Mouse (Mus musculus) T-helper 1 cell (primary cell): ENCODE results near the gene Cela3b.
"Not testable (repeated sequence)": the region's sequence is repeated elsewhere in the genome, so short reads cannot be mapped to it uniquely, and the experiment has no call there.

Experiments used
- in situ Hi-C: fragments of 300-600 bp; cut with MboI, MseI; formaldehyde crosslinking; loops from one replicate; pipeline ENCODE4 v1.15.1; 2025; ENCODE audit warnings: high pct_unique_total_duplicates

Gene Cela3b

GRCm38 (mm10) chr4:137461981-137462690, 31.8 kb upstream of the Cela3b start:
- in situ Hi-C loops, result no loop called here

- in situ Hi-C loops, result no loop called here
Observed at GRCm38 (mm10) chr4:137461217-137461616, 30.9 kb upstream of the Cela3b start.

DNA sequence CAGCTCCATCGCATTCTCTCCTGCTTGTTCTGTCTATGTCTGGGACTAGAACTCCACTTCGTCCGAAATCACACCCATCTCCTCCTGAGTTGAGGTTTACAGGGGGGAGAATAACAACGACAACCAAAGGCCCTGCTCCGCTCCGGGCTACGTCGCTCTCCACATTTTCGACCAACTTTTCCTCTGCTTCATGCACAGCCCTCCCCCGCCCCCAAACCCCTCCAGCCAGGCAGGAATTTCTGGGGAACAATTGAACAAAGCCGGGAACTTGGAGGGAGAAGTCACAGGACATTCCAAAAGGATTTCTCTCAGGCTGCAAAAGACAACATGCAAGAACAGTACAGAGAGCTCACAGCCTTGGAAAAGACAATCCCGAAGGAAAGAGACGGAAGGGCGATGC, 30.3 kb upstream of the Cela3b start:
- in situ Hi-C loops, result no loop called here

DNA sequence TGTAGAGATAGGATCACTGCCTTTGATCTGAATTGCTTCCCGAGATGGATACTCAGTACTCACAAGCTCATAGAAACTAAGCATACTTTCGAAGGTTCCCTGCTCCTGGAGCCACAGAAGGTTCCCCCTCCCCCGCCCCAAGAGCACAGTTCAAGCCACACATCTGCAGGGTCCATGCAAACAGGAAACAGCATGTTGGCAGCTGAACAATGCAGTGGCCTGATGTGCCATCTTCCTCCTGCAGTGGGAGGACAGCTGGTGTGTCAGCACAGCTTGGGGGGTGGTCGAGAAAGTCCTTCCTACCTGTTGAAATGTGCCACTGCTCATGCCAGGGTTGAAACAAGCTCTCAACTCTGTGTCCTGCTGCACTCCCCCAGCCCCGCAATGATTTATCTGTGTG, 28.5 kb upstream of the Cela3b start:
- in situ Hi-C loops, result loop anchor here (5.0 kb wide), 1 partner anchor 48 kb away; no protein-coding TSS in a partner anchor

DNA sequence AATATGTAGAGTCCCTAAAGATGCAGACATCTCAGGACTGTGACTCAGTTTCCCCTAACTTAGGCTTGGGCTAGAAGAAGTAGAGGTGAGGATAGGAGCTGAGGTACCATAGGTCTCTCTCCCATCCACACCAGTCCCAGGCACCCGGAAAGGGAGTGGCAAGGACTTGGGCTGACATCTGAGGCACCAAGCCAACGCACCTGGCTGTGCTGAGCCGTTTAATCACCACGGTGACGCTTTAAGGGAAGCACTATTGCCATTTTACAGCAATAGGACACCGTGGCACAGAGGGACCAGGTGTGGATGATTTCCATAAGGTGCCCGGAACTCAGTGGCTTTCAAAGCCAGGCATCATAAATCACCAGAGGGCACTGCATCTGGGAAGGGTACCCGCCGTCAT, 28.0 kb upstream of the Cela3b start:
- in situ Hi-C loops, result loop anchor here (5.0 kb wide), 1 partner anchor 49 kb away; no protein-coding TSS in a partner anchor

- in situ Hi-C loops, result loop anchor here (5.0 kb wide), 1 partner anchor 50 kb away; no protein-coding TSS in a partner anchor
Observed at GRCm38 (mm10) chr4:137457292-137457691, 27.0 kb upstream of the Cela3b start.

GRCm38 (mm10) chr4:137456581-137456980, 26.2 kb upstream of the Cela3b start:
- in situ Hi-C loops, result loop anchor here (5.0 kb wide), 1 partner anchor 51 kb away; no protein-coding TSS in a partner anchor

DNA sequence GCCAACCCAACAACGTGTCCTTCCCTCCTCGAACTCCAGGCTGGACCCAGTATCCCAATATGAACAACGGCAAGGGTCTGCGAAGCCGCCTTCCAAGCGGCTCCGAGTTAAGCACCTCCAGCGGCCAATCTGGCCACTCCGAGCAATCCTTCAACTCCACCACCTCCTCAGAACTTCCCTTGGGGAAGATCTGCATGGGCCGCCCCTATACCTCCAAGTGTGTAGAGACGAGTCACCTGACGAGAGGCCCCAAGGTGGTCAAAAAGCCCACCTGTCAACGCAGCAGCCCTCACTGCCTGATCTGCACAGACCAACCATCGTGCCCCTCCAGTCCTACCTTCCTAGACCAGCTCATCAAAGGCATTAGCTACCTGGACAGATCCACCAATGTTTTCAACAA, 24.2 kb upstream of the Cela3b start:
- in situ Hi-C loops, result no loop called here

DNA sequence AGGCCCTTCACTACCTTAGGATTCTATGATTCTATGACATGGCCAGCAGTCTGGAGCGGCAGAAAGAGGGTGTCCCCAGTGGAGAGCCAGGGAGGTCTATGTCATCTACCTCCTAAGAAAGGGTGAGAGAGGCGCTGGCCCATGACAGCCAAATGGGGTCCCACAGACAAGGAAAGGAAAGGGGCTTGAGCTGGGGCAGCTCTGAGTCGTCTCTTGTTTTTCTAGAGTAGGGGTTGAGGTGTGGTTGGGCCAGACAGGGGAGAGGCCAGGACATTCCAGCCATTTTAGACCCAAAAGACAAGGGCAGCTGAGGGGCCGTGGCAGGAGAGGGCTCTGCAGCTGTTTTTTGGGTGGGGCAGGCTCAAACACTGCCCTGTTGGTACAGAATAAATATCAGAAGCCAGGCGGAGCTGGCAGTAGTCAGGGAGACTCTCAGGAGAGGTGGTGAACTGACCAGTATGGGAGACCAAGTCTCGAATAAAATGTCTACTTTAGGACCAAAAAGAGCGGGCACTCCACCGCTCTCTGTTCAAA, 23.0 kb upstream of the Cela3b start, which contains the start of gene 1700013G24Rik:
Gene 1700013G24Rik (plus strand): TSS at position 51 of the 534 bp plus-strand sequence.
- in situ Hi-C loops, result no loop called here

DNA sequence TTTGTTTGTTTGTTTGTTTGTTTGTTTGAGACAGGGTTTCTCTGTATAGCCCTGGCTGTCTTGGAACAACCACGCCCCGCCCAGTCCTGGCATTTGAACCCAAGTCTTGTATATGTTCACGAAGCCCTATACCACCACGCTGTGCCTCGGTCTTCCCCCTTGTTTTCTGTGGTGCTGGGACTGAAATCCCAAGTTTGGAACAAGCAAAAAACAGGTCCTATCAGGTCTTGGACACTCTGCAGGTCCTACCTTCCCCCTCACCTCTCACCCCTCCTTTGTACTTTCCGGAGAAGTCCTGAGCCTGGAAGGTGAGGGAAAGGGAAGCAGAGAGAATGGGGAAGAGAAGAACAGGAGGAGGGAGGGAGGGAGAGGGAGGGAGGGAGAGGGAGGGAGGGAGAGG, 21.9 kb upstream of the Cela3b start:
- in situ Hi-C loops, result no loop called here

GRCm38 (mm10) chr4:137449715-137450114, 19.4 kb upstream of the Cela3b start:
- in situ Hi-C loops, result no loop called here

GRCm38 (mm10) chr4:137449132-137449531, 18.8 kb upstream of the Cela3b start:
- in situ Hi-C loops, result no loop called here

- in situ Hi-C loops, result no loop called here
Observed at GRCm38 (mm10) chr4:137448641-137449040, 18.3 kb upstream of the Cela3b start.

DNA sequence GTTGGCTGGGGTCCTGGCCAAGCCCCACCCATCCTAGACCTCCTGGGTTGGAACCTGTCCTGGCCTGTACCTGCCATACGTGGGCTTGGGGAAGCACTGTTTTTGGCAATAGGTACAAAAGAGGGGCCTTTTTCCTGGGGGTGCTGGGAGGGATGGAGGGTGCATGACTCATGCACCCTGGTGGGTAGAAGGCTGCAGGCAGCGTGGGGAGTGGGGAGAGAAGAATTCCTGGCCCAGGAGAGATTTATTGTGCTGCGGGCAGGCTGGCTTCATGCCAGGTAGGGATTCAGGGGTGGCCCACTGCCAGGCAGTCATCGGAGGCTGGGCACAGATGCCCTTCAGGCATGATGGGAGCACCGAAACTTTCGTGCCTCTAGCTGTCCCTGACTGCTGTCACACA, 17.9 kb upstream of the Cela3b start:
- in situ Hi-C loops, result no loop called here

DNA sequence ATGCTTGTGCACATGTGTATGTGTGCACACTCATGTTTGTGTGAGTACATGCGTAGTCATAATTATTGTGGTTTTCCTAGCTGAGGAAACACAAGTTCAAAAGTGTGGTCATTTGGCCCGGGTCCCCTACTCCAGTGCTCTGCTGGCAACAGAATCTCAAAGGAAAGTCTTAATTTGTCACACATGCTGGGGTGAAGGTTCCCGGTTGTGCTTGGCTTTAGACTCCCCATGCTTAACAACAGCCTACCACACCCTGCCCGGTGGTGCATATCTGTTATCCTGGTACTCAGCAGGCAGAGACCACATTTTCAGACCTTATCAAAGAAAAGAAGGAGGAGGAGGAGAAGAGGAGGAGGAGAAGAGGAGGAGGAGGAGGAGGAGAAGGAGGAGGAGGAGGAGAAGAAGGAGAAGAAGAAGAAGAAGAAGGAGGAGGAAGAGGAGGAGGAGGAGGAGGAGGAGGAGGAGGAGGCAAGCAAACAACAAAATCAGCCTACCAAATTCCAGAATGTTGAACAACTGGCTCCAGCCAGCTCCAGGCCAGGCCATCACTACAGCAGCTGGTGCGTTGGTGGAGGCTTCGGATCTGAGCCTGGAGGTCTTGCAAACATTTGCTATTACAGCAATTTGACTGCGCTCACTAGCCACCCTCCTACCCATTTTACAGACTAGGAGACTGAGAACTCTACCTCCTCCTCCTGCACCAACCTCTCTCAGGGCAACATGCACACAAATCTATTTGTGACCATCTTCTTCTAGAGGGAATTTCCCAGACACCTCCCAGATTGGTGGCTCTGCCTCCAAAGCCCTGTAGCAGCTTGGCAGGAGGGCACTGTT, 17.2 kb upstream of the Cela3b start:
- in situ Hi-C loops, result no loop called here

DNA sequence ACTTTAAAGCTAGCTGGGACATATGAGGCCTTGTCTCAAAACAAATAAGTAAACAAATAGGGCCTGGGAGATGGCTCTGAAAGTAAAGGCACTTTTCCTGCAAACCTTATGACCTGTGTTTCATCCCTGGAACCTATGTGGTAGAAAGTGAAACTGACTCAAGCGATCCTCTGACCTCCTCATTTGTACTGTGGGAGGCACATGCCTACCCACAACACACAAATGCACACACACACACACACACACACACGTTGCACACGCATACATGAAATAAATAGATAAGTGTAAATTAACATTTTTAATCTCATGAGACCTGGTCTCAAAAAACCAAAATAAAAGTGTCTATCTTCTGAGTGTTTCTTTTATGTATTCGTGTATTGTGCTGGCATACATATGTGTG, 15.5 kb upstream of the Cela3b start:
- in situ Hi-C loops, result no loop called here

DNA sequence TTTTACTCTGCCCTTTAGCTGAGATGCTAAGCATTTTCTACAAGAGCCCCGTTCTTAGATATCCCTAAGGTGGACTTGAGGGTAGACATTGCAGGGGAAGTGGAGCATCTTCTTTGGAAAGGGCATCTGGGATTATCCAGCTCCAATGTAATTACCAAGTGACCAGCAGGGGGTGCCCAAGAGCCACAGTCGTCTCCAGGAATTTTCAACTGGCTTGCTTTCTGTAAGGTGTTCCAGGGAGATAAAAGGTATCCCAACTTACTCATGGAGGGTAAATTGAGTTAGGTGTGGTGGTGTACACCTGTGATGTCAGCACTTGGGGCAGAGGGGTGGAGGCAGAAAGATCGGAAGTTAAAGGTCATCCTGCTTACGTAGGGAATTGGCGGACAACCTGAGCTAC, 13.3 kb upstream of the Cela3b start:
- in situ Hi-C loops, result no loop called here

DNA sequence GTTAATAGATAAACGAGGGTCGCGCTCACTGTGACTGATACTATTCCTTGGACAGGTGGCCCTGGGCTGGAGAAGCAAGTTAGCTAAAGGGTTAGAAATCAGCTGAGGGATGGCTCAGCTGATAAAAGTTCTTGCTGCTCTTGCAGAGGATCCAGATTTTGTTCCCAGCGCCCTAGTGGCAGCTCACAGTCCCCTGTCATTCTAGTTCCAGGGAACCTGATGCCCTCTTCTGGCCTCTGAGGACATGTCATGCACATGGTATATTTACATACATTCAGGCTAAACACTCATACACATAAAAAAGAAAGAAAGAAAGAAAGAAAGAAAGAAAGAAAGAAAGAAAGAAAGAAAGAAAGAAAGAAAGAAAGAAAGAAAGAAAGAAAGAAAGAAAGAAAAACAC, 11.0 kb upstream of the Cela3b start:
- in situ Hi-C loops, result no loop called here

DNA sequence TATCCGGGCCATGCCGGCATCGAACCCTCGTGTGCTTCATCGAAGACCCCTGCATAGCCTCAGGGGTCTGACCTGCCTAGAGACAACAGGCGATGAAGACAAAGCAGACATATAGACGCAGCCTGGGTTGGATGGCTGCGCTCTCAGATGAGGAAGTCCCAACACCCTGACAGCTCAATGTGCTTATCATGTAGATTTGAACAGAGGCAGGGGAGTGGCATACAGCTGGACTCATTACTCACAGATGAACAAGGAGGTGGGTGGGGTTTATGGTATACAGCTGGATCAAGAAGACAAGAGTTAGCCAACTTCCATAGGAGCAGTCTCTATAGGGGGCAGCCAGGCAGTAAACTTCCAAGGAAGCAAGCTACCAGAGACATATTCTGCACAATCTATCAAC, 8.5 kb upstream of the Cela3b start:
- in situ Hi-C loops, result loop anchor here (5.0 kb wide), 1 partner anchor 108 kb away; no protein-coding TSS in a partner anchor

GRCm38 (mm10) chr4:137436979-137437669, 6.8 kb upstream of the Cela3b start:
- in situ Hi-C loops, result loop anchor here (5.0 kb wide), 1 partner anchor 110 kb away; no protein-coding TSS in a partner anchor

DNA sequence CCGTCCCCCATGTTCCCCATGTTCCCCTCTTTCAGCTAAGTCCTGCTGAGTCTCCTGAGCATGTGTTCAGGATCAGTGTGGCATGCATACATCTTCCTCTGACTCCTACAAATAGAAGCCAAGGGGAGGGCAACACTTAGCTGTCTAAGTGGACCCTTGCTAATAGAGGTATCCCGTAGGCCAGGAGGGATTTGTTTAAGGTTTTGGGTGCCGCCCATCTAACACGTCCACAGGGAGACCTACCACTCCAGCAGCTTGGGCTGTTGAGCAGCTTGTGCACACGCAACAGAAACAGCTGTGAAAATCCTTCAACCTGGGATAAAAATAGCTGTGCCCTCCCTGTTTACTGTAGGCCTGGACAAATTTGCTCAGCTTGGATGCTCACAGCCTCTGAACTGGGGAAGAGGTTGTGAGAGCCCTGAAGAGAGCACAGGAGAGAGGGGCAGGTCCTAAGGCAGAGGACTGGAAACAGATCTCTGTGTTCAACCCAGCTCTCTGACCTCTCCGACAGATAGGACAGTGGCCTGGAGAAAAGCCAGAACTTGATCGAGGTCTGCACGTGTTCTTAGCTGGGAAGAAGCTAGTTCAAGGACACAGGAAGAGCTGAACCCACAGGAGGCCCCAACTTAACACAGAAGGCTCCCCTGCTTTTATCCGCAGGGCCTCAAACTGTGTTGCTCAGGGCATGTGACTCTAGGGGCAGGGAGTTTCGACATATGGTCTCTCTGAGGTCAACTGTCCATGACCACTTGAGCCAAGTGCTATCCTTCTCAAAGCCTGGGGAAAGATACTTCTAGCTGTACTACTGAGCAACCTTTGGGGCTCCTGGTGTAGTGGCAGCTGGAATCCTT, 2.6 kb upstream of the Cela3b start:
- in situ Hi-C loops, result not testable (repeated sequence)
